11 mouse cellular contexts compared by ENCODE assay signal in the genomic region with DNA sequence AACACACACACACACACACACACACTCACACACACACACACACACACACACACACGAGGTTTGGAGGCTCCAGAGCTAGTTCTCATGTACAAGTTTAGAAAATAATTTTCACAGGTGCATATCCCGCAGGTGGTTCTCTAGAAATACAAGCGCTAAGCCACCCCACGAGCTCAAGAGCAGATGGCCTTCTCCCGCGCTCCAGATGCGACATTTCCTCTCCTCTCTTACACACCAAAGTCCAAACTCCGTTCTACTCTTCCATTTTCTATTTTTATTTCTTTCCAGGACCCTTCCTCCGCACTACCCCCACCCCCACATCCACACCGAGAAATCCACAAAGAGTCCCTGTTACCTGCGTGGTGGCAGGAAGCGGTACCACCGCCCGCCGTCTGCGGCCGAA. TPM values are rescaled to one million over a fixed set of nuclear protein-coding genes. Genes with fewer than 3 reads are reported as not detected.
DNase-seq lines count a peak whose midpoint lies in the region; ATAC-seq and TF ChIP-seq lines count a peak whose summit lies in the region.
"Had no signal": no experiment of that assay in that cellular context is flagged by ENCODE, and none has a peak within 500 bp of the region (broad histone marks: within the 10 kb centered on the region; RNA-seq: fewer than 3 reads in every experiment).

No protein-coding gene starts in this region.

- peak overlapping the region; percentile 63; the same call in 1 of the 2 replicates for H3K4me2 ChIP-seq in heart, embryonic 14.5 days (ENCODE audit: low read length)
- peak overlapping the region; percentile 48 for H3K4me2 ChIP-seq in intestine, postnatal 0 days (replicated peaks; ENCODE audit: low read depth)
- peak overlapping the region; percentile 68 for H3K4me2 ChIP-seq in stomach, embryonic 15.5 days

- peaks cover 32% of the 10 kb centered on the region for H3K27me3 ChIP-seq in heart, embryonic 14.5 days (ENCODE audit: control insufficient read depth, insufficient read depth, low read length)
- H3K27me3 ChIP-seq in intestine, postnatal 0 days (replicated peaks; ENCODE audit: control insufficient read depth, insufficient read depth, low read length) = peaks cover 24% of the 10 kb centered on the region
- peaks cover 21% of the 10 kb centered on the region for H3K27me3 ChIP-seq in stomach, embryonic 15.5 days (replicated peaks)

- H3K9me3 ChIP-seq in heart, embryonic 14.5 days (ENCODE audit: control insufficient read depth, low read length) = no peaks in the 10 kb centered on the region
- no peaks in the 10 kb centered on the region for H3K9me3 ChIP-seq in intestine, postnatal 0 days (ENCODE audit: control insufficient read depth)
- H3K9me3 ChIP-seq in stomach, embryonic 15.5 days = no peaks in the 10 kb centered on the region

- no peak overlapping the region for H3K27ac ChIP-seq in heart, embryonic 14.5 days (replicated peaks in 1 of 2; ENCODE audit: control insufficient read depth in 1 of 2, insufficient read depth in 1 of 2, low read depth in 2 of 2, low read length in 2 of 2)
- H3K27ac ChIP-seq in intestine, postnatal 0 days (ENCODE audit: low read depth, low read length) = no peak overlapping the region
- H3K27ac ChIP-seq in stomach, embryonic 15.5 days = no peak overlapping the region

- no peaks in the 10 kb centered on the region for H3K36me3 ChIP-seq in heart, embryonic 14.5 days (ENCODE audit: control insufficient read depth, insufficient read depth, low read length)
- no peaks in the 10 kb centered on the region for H3K36me3 ChIP-seq in intestine, postnatal 0 days (ENCODE audit: control insufficient read depth, insufficient read depth)
- no peaks in the 10 kb centered on the region for H3K36me3 ChIP-seq in stomach, embryonic 15.5 days

- no peak overlapping the region for H3K9ac ChIP-seq in heart, embryonic 14.5 days (ENCODE audit: low read length)
- H3K9ac ChIP-seq in intestine, postnatal 0 days (ENCODE audit: low read depth, low read length) = no peak overlapping the region
- no peak overlapping the region for H3K9ac ChIP-seq in stomach, embryonic 15.5 days

- H3K4me3 ChIP-seq in heart, embryonic 14.5 days (ENCODE audit: control insufficient read depth in 1 of 2, insufficient read depth in 1 of 2, low read depth in 1 of 2, low read length in 2 of 2) = peak overlapping the region in 1 of 2 experiments; percentile 39; a peak in 2 of 4 replicates
- peak overlapping the region; percentile 8; the same call in 1 of the 2 replicates for H3K4me3 ChIP-seq in intestine, postnatal 0 days (ENCODE audit: low read depth, low read length)
- H3K4me3 ChIP-seq in stomach, embryonic 15.5 days (replicated peaks) = peak overlapping the region; percentile 36

- no peak for ATAC-seq in heart, embryonic 14.5 days (ENCODE audit: insufficient number of reproducible peaks, insufficient read depth, low FRiP score, low read depth)
- ATAC-seq in intestine, postnatal 0 days = no peak
- no peak for ATAC-seq in stomach, embryonic 15.5 days (ENCODE audit: insufficient read depth, low FRiP score, low read depth)
- ATAC-seq: CD4-positive, CD25-positive, alpha-beta regulatory T cell, adult 4 months had no signal

- TF ChIP-seq CTCF in intestine, postnatal 0 days (IDR thresholded peaks at IDR 0.05; ENCODE audit: low read depth) = no peak

- 42% methylated on average over 17 of the region's 17 CpGs for WGBS in heart, embryonic 14.5 days
- WGBS in intestine, postnatal 0 days = 44% methylated on average over 17 of the region's 17 CpGs
- WGBS in stomach, embryonic 15.5 days = 44% methylated on average over 17 of the region's 17 CpGs

- intact Hi-C loops in heart, postnatal 36 days (cut with DNase I) = no loop called here

- DNase-seq in heart, postnatal 36 days = no peak
- DNase-seq in right cerebral cortex, adult 2 months (ENCODE audit: low spot score in 2 of 2) = peak; percentile 51 to 60
- DNase-seq in right cerebral cortex, postnatal 25 days = no peak
- DNase-seq in adrenal gland, postnatal 14 days = no peak
- no peak for DNase-seq in testis, postnatal 10 days (ENCODE audit: low spot score)
- DNase-seq: adrenal gland, postnatal 10 days; kidney, adult 9 months had no signal

- peaks cover 5 to 12% of the 10 kb centered on the region in 2 experiments; a peak in 3 of 4 replicates for H3K4me1 ChIP-seq in heart, embryonic 14.5 days (ENCODE audit: control insufficient read depth in 2 of 2, insufficient read depth in 2 of 2, low read length in 2 of 2)
- H3K4me1 ChIP-seq in intestine, postnatal 0 days (replicated peaks; ENCODE audit: control insufficient read depth, insufficient read depth, low read length) = no peaks in the 10 kb centered on the region
- H3K4me1 ChIP-seq in stomach, embryonic 15.5 days = peaks cover 10% of the 10 kb centered on the region

RNA-seq across cellular contexts. Expression of a gene that starts 1.2 kb away (rescaled TPM):
- 0.16 TPM in 1 of 2 replicates, not detected in the other for polyA plus RNA-seq in heart, embryonic 14.5 days (2014; fragmentation: Nextera tagmentation; extraction: Ambion mirVana)
- total RNA-seq in heart, postnatal 36 days (2021) = not detected
- polyA plus RNA-seq in intestine, postnatal 0 days (2015; fragmentation: Nextera tagmentation; extraction: Ambion mirVana) = not detected in 2 replicates
- 0.32 and 0.48 TPM in 2 replicates for polyA plus RNA-seq in stomach, embryonic 15.5 days (2015; fragmentation: Nextera tagmentation; extraction: Ambion mirVana)
- not detected in 2 replicates for total RNA-seq in adrenal gland, postnatal 14 days (2021)
- total RNA-seq: adrenal gland, postnatal 10 days had no signal

RNA-seq across cellular contexts. Expression of a gene that starts 40.7 kb away (rescaled TPM):
- polyA plus RNA-seq in heart, embryonic 14.5 days (2014; fragmentation: Nextera tagmentation; extraction: Ambion mirVana) = 32.1 and 35.7 TPM in 2 replicates
- 10 to 100 TPM; 16.4 to 22.6 TPM for total RNA-seq in heart, postnatal 36 days (2021)
- 40.7 and 41.4 TPM in 2 replicates for polyA plus RNA-seq in intestine, postnatal 0 days (2015; fragmentation: Nextera tagmentation; extraction: Ambion mirVana)
- 58.7 and 61.7 TPM in 2 replicates for polyA plus RNA-seq in stomach, embryonic 15.5 days (2015; fragmentation: Nextera tagmentation; extraction: Ambion mirVana)
- total RNA-seq in adrenal gland, postnatal 14 days (2021) = 35.4 and 43.7 TPM in 2 replicates

Comparison
In these comparisons a context has a peak if more than half of its experiments do, and no peak if none do; other contexts are left out.
1. DNase-seq: peak in right cerebral cortex, adult 2 months (2 of 2); none in heart, postnatal 36 days (0 of 2), right cerebral cortex, postnatal 25 days (single experiment), adrenal gland, postnatal 14 days (single experiment) and testis, postnatal 10 days (single experiment).
2. Peak in every context shown above with its lines, with median percentiles within 50 percentile points of each other: H3K4me2 ChIP-seq.